Mouse (Mus musculus): ENCODE data around the gene Plb1. TPM values are rescaled to one million over a fixed set of nuclear protein-coding genes. Genes with fewer than 3 reads are reported as not detected.

Plb1 gene
- polyA plus RNA-seq, 1 experiment from 2014 or later = 11.4 TPM

DNA sequence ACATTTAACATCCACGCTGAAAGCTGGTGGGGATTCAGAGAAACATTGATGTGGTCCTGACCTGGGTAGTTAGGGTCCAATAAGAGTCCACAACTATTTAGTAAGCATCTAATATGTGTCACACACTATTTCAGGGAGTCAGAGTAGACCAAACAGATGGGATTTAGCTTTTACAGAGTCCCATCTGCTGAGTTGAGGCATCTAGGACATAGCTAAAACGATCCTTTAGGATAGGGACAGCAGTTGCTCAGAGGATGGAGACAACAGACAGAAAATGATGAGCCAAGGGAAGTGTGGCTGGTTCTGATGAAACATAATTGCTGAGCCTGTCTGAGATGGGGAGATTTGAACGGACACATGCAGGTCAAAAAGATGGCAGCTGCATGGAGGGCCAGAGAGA, 106.3 kb downstream of the Plb1 start:
- no peak overlapping the region for H3K4me2 ChIP-seq
- no peak overlapping the region for H3K4me3 ChIP-seq (ENCODE audit: low read depth, low read length)
- no peak overlapping the region for H3K27ac ChIP-seq (ENCODE audit: low read depth)
- H3K36me3 ChIP-seq (ENCODE audit: insufficient read depth) = no peaks in the 10 kb centered on the region
- H3K9me3 ChIP-seq (ENCODE audit: low read depth, low read length) = no peaks in the 10 kb centered on the region
- H3K4me1 ChIP-seq (ENCODE audit: insufficient read depth) = no peaks in the 10 kb centered on the region; the same call in 1 of the 2 replicates
- ATAC-seq (ENCODE audit: insufficient read depth) (no peak), DNase-seq (no peak)
- no peak for TF ChIP-seq CTCF (IDR thresholded peaks at IDR 0.05; ENCODE audit: low read depth)
- 58% methylated on average over 3 of the region's 3 CpGs for WGBS
- H3K9ac ChIP-seq = no peak overlapping the region
- H3K27me3 ChIP-seq (ENCODE audit: insufficient read depth, low read length) = no peaks in the 10 kb centered on the region

DNA sequence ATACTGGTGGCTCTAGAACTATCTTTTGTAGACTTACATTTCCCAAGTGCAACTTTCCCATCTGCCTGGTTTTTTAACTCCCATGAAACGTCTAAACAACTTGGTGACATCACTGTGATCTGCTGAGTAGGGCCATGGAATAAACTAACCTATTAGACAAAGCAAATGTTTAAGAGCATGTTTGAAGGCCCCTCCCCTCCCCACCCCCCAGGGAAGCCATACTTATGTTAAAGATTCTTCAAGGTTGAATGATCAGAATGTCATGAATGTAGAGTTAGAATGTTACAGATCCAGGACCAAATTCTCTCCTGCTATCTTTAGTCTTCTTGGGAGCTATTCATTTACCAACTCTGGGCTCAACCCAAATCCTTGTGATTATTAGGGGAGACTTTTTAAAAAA, 107.7 kb downstream of the Plb1 start:
- Histone ChIP-seq H3K4me1 (ENCODE audit: insufficient read depth) (no peaks in the 10 kb centered on the region; the same call in 1 of the 2 replicates), H3K27me3 (ENCODE audit: insufficient read depth, low read length) (no peaks in the 10 kb centered on the region), H3K9me3 (ENCODE audit: low read depth, low read length) (no peaks in the 10 kb centered on the region), H3K36me3 (ENCODE audit: insufficient read depth) (no peaks in the 10 kb centered on the region), H3K27ac (ENCODE audit: low read depth) (no peak overlapping the region), H3K4me2 (no peak overlapping the region), H3K4me3 (ENCODE audit: low read depth, low read length) (no peak overlapping the region), H3K9ac (no peak overlapping the region)
- ATAC-seq (ENCODE audit: insufficient read depth) (no peak), DNase-seq (no peak)
- TF ChIP-seq CTCF (IDR thresholded peaks at IDR 0.05; ENCODE audit: low read depth) = no peak
- WGBS = 48% methylated on average over 1 of the region's 1 CpGs

DNA sequence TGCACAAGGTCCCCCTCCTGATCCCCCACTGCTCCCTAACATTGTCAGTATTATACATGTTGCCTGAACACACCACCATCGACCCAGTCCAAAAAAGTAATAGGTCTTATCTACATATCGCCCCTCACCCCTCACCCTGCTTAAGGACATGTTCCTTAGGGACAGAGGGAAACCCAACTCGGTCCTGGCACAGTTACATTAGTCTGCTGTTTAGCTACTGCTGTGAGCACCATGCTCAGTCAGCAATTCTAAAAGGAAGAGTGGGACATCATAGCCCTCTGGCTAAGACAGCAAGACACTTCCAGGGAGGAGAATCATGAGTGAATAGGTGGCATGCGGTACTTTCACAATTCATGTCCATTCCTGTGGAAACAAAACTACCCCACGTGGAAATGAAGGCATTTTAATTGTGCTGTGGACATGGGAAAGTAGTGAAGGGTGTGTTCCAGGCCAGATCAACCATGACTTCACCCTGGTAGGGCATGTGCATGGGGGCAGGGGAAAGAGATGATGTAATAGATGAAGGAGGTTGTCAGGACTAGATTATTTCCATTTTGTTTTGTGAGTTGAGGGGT, 110.3 kb downstream of the Plb1 start:
- Histone ChIP-seq H3K4me3 (ENCODE audit: low read depth, low read length) (no peak overlapping the region), H3K27ac (ENCODE audit: low read depth) (no peak overlapping the region), H3K9me3 (ENCODE audit: low read depth, low read length) (no peaks in the 10 kb centered on the region), H3K9ac (no peak overlapping the region), H3K4me1 (ENCODE audit: insufficient read depth) (peaks cover 7% of the 10 kb centered on the region; the same call in 1 of the 2 replicates), H3K36me3 (ENCODE audit: insufficient read depth) (no peaks in the 10 kb centered on the region), H3K4me2 (no peak overlapping the region), H3K27me3 (ENCODE audit: insufficient read depth, low read length) (no peaks in the 10 kb centered on the region)
- 54% methylated on average over 5 of the region's 5 CpGs for WGBS
- DNase-seq (no peak), ATAC-seq (ENCODE audit: insufficient read depth) (no peak)
- no peak for TF ChIP-seq CTCF (IDR thresholded peaks at IDR 0.05; ENCODE audit: low read depth)

DNA sequence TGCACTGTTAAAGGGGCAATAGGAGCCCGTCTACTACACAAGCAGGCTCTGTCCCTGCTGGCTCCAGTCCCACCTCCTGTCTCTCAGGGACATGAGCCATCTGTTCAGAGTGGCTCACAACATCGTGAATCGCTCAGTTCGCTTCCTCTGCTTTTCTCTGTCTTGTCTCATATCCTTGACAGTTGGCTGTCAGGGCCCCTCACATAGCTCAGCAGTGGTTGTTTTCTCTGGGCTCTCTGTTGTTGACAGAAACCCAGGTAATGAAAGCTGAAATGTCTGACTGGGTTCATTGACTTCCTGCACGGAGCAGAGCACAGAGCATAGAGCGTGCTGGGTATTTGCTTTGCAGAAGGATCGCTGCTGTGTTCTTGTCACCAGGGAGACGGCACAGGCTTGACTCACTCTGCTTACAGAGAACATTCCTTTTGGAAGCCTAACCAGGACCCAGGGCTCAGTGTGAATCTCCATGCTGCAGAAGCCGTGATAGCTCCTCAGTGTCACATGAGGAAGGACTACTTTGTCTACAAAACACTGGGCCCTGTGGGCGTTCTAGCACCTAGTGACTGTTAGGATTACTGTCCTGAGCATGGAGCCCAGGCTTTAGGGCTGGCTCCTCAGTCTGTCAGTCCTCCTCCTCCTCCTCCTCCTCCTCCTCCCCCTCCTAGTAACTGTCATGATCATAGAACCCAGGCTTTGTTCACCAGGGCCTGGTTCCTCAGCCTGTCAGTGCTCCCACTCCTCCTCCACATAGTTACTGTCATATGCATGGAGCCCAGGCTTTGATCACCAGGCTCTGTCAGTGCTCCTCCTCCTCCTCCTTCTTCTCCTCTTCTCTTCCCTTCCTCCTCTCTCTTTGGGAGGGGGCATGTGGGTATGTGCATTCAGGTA, 113.8 kb downstream of the Plb1 start:
- 10% methylated on average over 10 of the region's 10 CpGs for WGBS
- peak overlapping the region; percentile 4 for H3K4me3 ChIP-seq (ENCODE audit: low read depth, low read length)
- ATAC-seq (ENCODE audit: insufficient read depth) (peak; percentile 91), DNase-seq (peak; percentile 91)
- H3K4me1 ChIP-seq (ENCODE audit: insufficient read depth) = peaks cover 18% of the 10 kb centered on the region; the same call in 1 of the 2 replicates
- no peak for TF ChIP-seq CTCF (IDR thresholded peaks at IDR 0.05; ENCODE audit: low read depth)
- H3K27me3 ChIP-seq (ENCODE audit: insufficient read depth, low read length) = no peaks in the 10 kb centered on the region
- H3K36me3 ChIP-seq (ENCODE audit: insufficient read depth) = no peaks in the 10 kb centered on the region
- H3K27ac ChIP-seq (ENCODE audit: low read depth) = peak overlapping the region; percentile 89
- H3K9me3 ChIP-seq (ENCODE audit: low read depth, low read length) = no peaks in the 10 kb centered on the region
- H3K4me2 ChIP-seq = peak overlapping the region; percentile 45
- H3K9ac ChIP-seq = no peak overlapping the region

DNA sequence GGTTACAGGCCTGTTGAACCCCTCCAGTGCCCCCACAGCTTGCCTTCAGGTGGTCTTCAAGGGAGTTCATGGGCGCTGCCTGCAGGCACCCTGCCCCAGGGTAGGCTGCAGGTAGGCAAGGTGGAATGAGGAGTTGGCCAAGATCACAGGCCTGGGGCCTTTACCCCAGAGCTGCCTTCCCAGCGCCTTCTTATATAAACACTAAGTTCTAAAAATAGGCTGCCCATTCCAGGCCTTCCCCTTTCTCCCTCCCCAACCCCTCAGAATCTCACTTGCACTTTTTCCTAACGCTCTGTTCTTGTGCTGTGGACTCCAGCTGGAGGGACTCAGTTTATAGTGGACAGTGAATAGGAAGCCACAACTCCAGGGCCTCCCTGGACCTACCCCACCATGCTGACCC, 117.2 kb downstream of the Plb1 start:
- DNase-seq = peak; percentile 51
- 31% methylated on average over 3 of the region's 3 CpGs for WGBS
- H3K27ac ChIP-seq (ENCODE audit: low read depth) = peak overlapping the region; percentile 51; the same call in 1 of the 2 replicates

DNA sequence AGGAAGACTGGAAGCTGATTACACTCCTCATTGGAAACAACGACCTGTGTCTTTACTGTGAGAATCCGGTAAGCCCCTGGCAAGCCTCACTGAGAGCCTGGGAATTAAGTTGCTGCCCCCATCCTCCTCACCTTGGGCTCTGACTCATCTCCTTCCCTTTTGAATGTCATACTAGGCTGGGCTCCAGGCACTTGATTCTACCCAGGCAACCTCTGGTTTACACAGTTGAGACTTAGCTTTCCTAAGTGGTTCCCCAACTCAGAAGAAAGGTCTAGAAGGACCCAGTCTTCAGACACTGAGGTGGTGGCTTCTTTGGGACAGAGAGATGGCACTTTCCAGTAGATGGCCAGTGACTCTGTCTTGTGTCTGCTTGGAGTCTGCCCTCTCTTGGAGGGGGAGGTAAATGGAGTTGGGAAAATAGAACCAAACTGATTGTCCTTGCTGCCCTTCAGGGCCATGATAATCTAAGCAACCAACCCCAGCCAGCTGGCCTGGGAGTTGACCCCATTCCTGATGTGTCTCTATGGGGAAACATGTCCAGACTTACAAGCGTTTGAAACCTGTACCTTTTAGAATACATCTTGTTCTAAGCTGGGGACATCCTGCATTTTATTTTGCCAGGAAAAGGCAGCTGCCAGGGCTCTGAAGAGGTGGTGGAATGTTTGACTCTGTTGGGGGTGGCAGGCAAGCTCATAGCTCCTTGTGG, 118.2 kb downstream of the Plb1 start:
- no peak for DNase-seq
- Histone ChIP-seq H3K9ac (no peak overlapping the region), H3K4me3 (ENCODE audit: low read depth, low read length) (no peak overlapping the region), H3K4me1 (ENCODE audit: insufficient read depth) (peaks cover 31% of the 10 kb centered on the region; the same call in 1 of the 2 replicates), H3K27ac (ENCODE audit: low read depth) (peak overlapping the region; percentile 51; the same call in 1 of the 2 replicates), H3K9me3 (ENCODE audit: low read depth, low read length) (no peaks in the 10 kb centered on the region), H3K27me3 (ENCODE audit: insufficient read depth, low read length) (no peaks in the 10 kb centered on the region), H3K36me3 (ENCODE audit: insufficient read depth) (no peaks in the 10 kb centered on the region), H3K4me2 (no peak overlapping the region)
- WGBS = 67% methylated on average over 3 of the region's 3 CpGs
- no peak for TF ChIP-seq CTCF (IDR thresholded peaks at IDR 0.05; ENCODE audit: low read depth)
- ATAC-seq (ENCODE audit: insufficient read depth) = no peak

More for the DNA sequence above, 117.2 kb downstream of the Plb1 start:
- no peak overlapping the region for H3K4me2 ChIP-seq
- no peaks in the 10 kb centered on the region for H3K9me3 ChIP-seq (ENCODE audit: low read depth, low read length)
- no peak overlapping the region for H3K9ac ChIP-seq
- H3K27me3 ChIP-seq (ENCODE audit: insufficient read depth, low read length) = no peaks in the 10 kb centered on the region
- no peak for ATAC-seq (ENCODE audit: insufficient read depth)
- no peaks in the 10 kb centered on the region for H3K36me3 ChIP-seq (ENCODE audit: insufficient read depth)
- no peak for TF ChIP-seq CTCF (IDR thresholded peaks at IDR 0.05; ENCODE audit: low read depth)
- H3K4me1 ChIP-seq (ENCODE audit: insufficient read depth) = peaks cover 31% of the 10 kb centered on the region; the same call in 1 of the 2 replicates
- H3K4me3 ChIP-seq (ENCODE audit: low read depth, low read length) = no peak overlapping the region
